Mouse (Mus musculus): Measurements from ENCODE around the gene Elovl7. TPM values are rescaled to one million over a fixed set of nuclear protein-coding genes. Genes with fewer than 3 reads are reported as not detected.
A peak's percentile ranks its signal among the peaks of the same experiment; 100 is the strongest.

The Elovl7 gene
- polyA plus RNA-seq, 1 experiment, result 11.9 TPM

GRCm38 (mm10) chr13:108316487-108316903 lies 102.3 kb downstream of the Elovl7 start:
- no peak overlapping the region for H3K27ac ChIP-seq (ENCODE audit: insufficient read depth, low read length)
- peak overlapping the region; percentile 78 for H3K4me3 ChIP-seq (ENCODE audit: insufficient read depth, low read length)
- H3K4me1 ChIP-seq (ENCODE audit: control insufficient read depth, insufficient read depth, low read length), result no peaks in the 10 kb centered on the region; the same call in 1 of the 2 replicates
- no peak for TF ChIP-seq CTCF (IDR thresholded peaks at IDR 0.05; ENCODE audit: extremely low read depth, insufficient read depth, low read length)

GRCm38 (mm10) chr13:108317414-108317813 lies 103.2 kb downstream of the Elovl7 start:
- no peak overlapping the region for H3K4me3 ChIP-seq (ENCODE audit: insufficient read depth, low read length)
- TF ChIP-seq POLR2A (IDR thresholded peaks at IDR 0.05; ENCODE audit: extremely low read depth, insufficient read depth, low read length) (no peak), CTCF (IDR thresholded peaks at IDR 0.05; ENCODE audit: extremely low read depth, insufficient read depth, low read length) (no peak)
- no peaks in the 10 kb centered on the region; the same call in 1 of the 2 replicates for H3K4me1 ChIP-seq (ENCODE audit: control insufficient read depth, insufficient read depth, low read length)

GRCm38 (mm10) chr13:108319028-108319427 lies 104.8 kb downstream of the Elovl7 start:
- Histone ChIP-seq H3K4me1 (ENCODE audit: control insufficient read depth, insufficient read depth, low read length) (no peaks in the 10 kb centered on the region; the same call in 1 of the 2 replicates), H3K4me3 (ENCODE audit: insufficient read depth, low read length) (no peak overlapping the region), H3K27ac (ENCODE audit: insufficient read depth, low read length) (no peak overlapping the region)
- TF ChIP-seq CTCF (IDR thresholded peaks at IDR 0.05; ENCODE audit: extremely low read depth, insufficient read depth, low read length), result no peak
- no peak for TF ChIP-seq POLR2A (IDR thresholded peaks at IDR 0.05; ENCODE audit: extremely low read depth, insufficient read depth, low read length)

More at GRCm38 (mm10) chr13:108317414-108317813, 103.2 kb downstream of the Elovl7 start:
- no peak overlapping the region for H3K27ac ChIP-seq (ENCODE audit: insufficient read depth, low read length)

- TF ChIP-seq POLR2A (IDR thresholded peaks at IDR 0.05; ENCODE audit: extremely low read depth, insufficient read depth, low read length) (no peak), CTCF (IDR thresholded peaks at IDR 0.05; ENCODE audit: extremely low read depth, insufficient read depth, low read length) (no peak)
- no peaks in the 10 kb centered on the region for H3K4me1 ChIP-seq (ENCODE audit: control insufficient read depth, insufficient read depth, low read length)
- H3K4me3 ChIP-seq (ENCODE audit: insufficient read depth, low read length), result no peak overlapping the region
- no peak overlapping the region for H3K27ac ChIP-seq (ENCODE audit: insufficient read depth, low read length)
Measured at GRCm38 (mm10) chr13:108320216-108320615, 106.0 kb downstream of the Elovl7 start.

DNA sequence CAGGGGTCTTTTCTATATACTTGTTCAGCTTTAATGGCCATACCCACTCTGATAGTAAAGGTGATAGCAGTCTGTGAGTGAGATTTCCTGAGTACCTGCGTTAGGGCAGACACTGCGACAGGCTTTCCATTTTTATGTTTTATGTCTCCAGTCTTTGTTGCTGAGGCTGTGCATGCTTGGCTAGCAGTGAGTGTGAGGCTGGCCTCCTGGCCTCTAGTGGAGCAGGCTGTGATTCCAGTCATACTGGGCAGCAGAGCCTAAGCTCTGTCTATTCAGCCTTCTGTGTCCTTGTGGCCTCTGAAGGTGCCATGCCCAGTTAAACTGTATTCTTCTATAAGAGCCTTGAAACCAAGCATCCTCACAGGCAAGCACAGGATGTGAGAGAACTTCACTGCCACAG lies 108.3 kb downstream of the Elovl7 start:
- Histone ChIP-seq H3K27ac (ENCODE audit: insufficient read depth, low read length) (no peak overlapping the region), H3K4me3 (ENCODE audit: insufficient read depth, low read length) (no peak overlapping the region), H3K4me1 (ENCODE audit: control insufficient read depth, insufficient read depth, low read length) (no peaks in the 10 kb centered on the region)
- TF ChIP-seq CTCF (IDR thresholded peaks at IDR 0.05; ENCODE audit: extremely low read depth, insufficient read depth, low read length) (no peak), POLR2A (IDR thresholded peaks at IDR 0.05; ENCODE audit: extremely low read depth, insufficient read depth, low read length) (no peak)

- no peak for TF ChIP-seq POLR2A (IDR thresholded peaks at IDR 0.05; ENCODE audit: extremely low read depth, insufficient read depth, low read length)
- no peak for TF ChIP-seq CTCF (IDR thresholded peaks at IDR 0.05; ENCODE audit: extremely low read depth, insufficient read depth, low read length)
- Histone ChIP-seq H3K4me3 (ENCODE audit: insufficient read depth, low read length) (no peak overlapping the region), H3K4me1 (ENCODE audit: control insufficient read depth, insufficient read depth, low read length) (no peaks in the 10 kb centered on the region), H3K27ac (ENCODE audit: insufficient read depth, low read length) (no peak overlapping the region)
Measured at GRCm38 (mm10) chr13:108323317-108323716, 109.1 kb downstream of the Elovl7 start.

GRCm38 (mm10) chr13:108323866-108324829 lies 109.9 kb downstream of the Elovl7 start:
- TF ChIP-seq POLR2A (IDR thresholded peaks at IDR 0.05; ENCODE audit: extremely low read depth, insufficient read depth, low read length), result no peak
- no peak for TF ChIP-seq CTCF (IDR thresholded peaks at IDR 0.05; ENCODE audit: extremely low read depth, insufficient read depth, low read length)
- Histone ChIP-seq H3K4me3 (ENCODE audit: insufficient read depth, low read length) (no peak overlapping the region), H3K4me1 (ENCODE audit: control insufficient read depth, insufficient read depth, low read length) (no peaks in the 10 kb centered on the region), H3K27ac (ENCODE audit: insufficient read depth, low read length) (no peak overlapping the region)

- H3K4me3 ChIP-seq (ENCODE audit: insufficient read depth, low read length), result no peak overlapping the region
- no peak overlapping the region for H3K27ac ChIP-seq (ENCODE audit: insufficient read depth, low read length)
- H3K4me1 ChIP-seq (ENCODE audit: control insufficient read depth, insufficient read depth, low read length), result no peaks in the 10 kb centered on the region
- TF ChIP-seq CTCF (IDR thresholded peaks at IDR 0.05; ENCODE audit: extremely low read depth, insufficient read depth, low read length) (no peak), POLR2A (IDR thresholded peaks at IDR 0.05; ENCODE audit: extremely low read depth, insufficient read depth, low read length) (no peak)
Measured at GRCm38 (mm10) chr13:108325871-108326270, 111.7 kb downstream of the Elovl7 start.

DNA sequence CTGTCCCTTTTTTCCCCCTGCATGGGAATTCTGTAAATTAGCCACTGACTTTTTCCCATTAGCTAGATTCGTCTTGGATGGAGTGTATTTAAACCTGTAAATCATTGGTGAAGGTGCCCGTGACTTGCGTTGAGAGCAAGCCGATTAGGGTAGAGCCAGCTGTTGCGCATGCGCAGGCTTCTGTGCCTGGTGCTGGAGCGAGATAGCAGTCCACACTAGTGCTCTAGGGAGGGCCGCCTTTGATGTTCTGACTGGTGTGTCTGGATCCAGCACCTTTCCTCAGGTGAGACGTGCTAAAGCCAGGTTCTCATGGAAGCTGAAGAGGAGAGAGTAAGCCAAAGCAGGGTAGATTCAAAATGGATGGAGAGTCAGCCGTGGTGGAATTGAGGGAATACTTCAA lies 112.1 kb downstream of the Elovl7 start:
- no peak for TF ChIP-seq POLR2A (IDR thresholded peaks at IDR 0.05; ENCODE audit: extremely low read depth, insufficient read depth, low read length)
- TF ChIP-seq CTCF (IDR thresholded peaks at IDR 0.05; ENCODE audit: extremely low read depth, insufficient read depth, low read length), result no peak
- Histone ChIP-seq H3K4me3 (ENCODE audit: insufficient read depth, low read length) (no peak overlapping the region), H3K27ac (ENCODE audit: insufficient read depth, low read length) (no peak overlapping the region), H3K4me1 (ENCODE audit: control insufficient read depth, insufficient read depth, low read length) (no peaks in the 10 kb centered on the region)

DNA sequence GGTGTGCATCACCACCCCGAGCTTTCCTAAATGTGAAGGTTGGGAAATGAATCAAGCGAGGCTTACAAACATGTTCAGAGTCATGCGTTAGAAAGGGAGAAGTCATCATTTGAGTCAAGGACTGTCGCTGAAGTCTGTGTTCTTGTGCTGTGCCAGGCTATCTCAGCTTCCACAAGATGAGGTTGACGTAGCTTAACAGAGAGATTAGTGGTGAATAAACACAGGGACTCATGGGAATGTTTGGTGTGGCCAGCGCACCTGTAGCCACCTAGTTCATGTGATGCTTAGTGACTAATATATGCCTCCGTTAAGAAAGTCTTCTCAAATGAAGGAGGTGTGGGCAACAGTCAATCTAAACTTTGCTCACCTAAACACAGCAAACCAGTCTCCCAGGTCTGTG lies 112.8 kb downstream of the Elovl7 start:
- H3K4me1 ChIP-seq (ENCODE audit: control insufficient read depth, insufficient read depth, low read length), result no peaks in the 10 kb centered on the region
- H3K4me3 ChIP-seq (ENCODE audit: insufficient read depth, low read length), result no peak overlapping the region
- H3K27ac ChIP-seq (ENCODE audit: insufficient read depth, low read length), result no peak overlapping the region
- TF ChIP-seq POLR2A (IDR thresholded peaks at IDR 0.05; ENCODE audit: extremely low read depth, insufficient read depth, low read length) (no peak), CTCF (IDR thresholded peaks at IDR 0.05; ENCODE audit: extremely low read depth, insufficient read depth, low read length) (no peak)

Data from cortical plate, adult 2 months (tissue).